Mouse (Mus musculus): ENCODE measurements around the gene Cd300c.

DNA sequence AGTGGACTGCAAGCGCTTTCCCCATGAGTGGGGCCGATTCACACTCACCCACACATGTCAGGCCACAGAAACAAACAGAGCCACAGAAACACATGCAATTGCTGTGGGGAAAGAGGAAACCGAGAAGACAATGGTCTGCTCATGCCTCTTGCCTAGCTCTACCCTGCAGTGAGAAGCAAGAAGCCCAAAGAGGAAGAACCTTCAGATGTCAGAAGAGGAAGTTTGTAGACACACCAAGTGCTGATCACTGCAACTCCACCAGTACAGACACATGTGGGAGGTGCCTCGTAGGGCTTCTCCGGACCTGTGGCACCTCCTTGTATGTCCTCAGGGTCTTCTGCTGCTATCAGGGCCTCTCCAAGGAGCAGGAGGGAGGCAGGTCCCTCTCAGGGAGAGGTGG is 35.1 kb upstream of the Cd300c start:
- TF ChIP-seq CTCF (IDR thresholded peaks at IDR 0.05; ENCODE audit: control insufficient read depth, insufficient read depth, insufficient replicate concordance, low read depth, low read length) (no peak), POLR2A (IDR thresholded peaks at IDR 0.05; ENCODE audit: control insufficient read depth, low read depth, low read length) (no peak)

Measured in testis, adult 2 months (tissue).